Mouse (Mus musculus) intestine, postnatal 0 days (tissue): Measurements from ENCODE around the gene Slc25a12. TPM values are rescaled to one million over a fixed set of nuclear protein-coding genes. Genes with fewer than 3 reads are reported as not detected.

Experiments used
- ATAC-seq: fragments of 200-750 bp; cut with Nextera tagmentation; 2 replicates; pipeline ENCODE4 v1.8.0; 2017; ENCODE audit warnings: mild to moderate bottlenecking, moderate TSS enrichment, moderate library complexity
- H3K27ac ChIP-seq: fragments of 300-500 bp; sonication (generic); 2 replicates; pipeline ENCODE4 v1.5.1; 2014; ENCODE audit warnings: mild to moderate bottlenecking, low read depth, low read length, moderate library complexity
- H3K27me3 ChIP-seq: fragments of 300-500 bp; sonication (generic); replicated peaks from 2 replicates; pipeline ENCODE4 v1.6.1; 2014; ENCODE audit warnings: low read length, mixed read lengths; ENCODE audit not compliant: control insufficient read depth, insufficient read depth
- H3K36me3 ChIP-seq: fragments of 300-500 bp; sonication (generic); 2 replicates; pipeline ENCODE4 v1.6.1; 2014; ENCODE audit warnings: mild to moderate bottlenecking, moderate library complexity; ENCODE audit not compliant: control insufficient read depth, insufficient read depth
- H3K4me1 ChIP-seq: fragments of 300-500 bp; sonication (generic); replicated peaks from 2 replicates; pipeline ENCODE4 v1.6.1; 2014; ENCODE audit warnings: antibody characterized with exemption, low read length, mixed read lengths; ENCODE audit not compliant: control insufficient read depth, insufficient read depth
- H3K4me2 ChIP-seq: fragments of 300-500 bp; sonication (generic); replicated peaks from 2 replicates; pipeline ENCODE4 v1.6.1; 2014; ENCODE audit warnings: low read depth, mild to moderate bottlenecking, moderate library complexity
- H3K4me3 ChIP-seq: fragments of 300-500 bp; sonication (generic); 2 replicates; pipeline ENCODE4 v1.5.1; 2014; ENCODE audit warnings: low read depth, low read length
- H3K9ac ChIP-seq: fragments of 300-500 bp; sonication (generic); 2 replicates; pipeline ENCODE4 v1.6.1; 2014; ENCODE audit warnings: mild to moderate bottlenecking, low read depth, low read length
- H3K9me3 ChIP-seq: fragments of 300-500 bp; sonication (generic); 2 replicates; pipeline ENCODE4 v1.6.1; 2016; ENCODE audit warnings: mixed run types; ENCODE audit not compliant: control insufficient read depth
- CTCF ChIP-seq: sonication (generic); IDR thresholded peaks from 2 replicates; pipeline ENCODE4 v1.5.1; 2016; ENCODE audit warnings: low read depth, mild to moderate bottlenecking, control low read depth, antibody characterized with exemption, moderate library complexity
- WGBS: fragments of 180-500 bp; shearing (Covaris S2); extraction: QIAGEN DNeasy Blood & Tissue Kit; methylation state at CpG from one replicate; pipeline ENCODE4 v1.1.7; 2014; 5-methylcytosine and 5-hydroxymethylcytosine counted together
- polyA plus RNA-seq: library from polyadenylated mRNA; unstranded; fragments of >200 nt; fragmentation: Nextera tagmentation; extraction: Ambion mirVana; gene quantifications from 2 replicates; pipeline ENCODE4 v1.2.1, GENCODE M21; 2015

The Slc25a12 gene
- polyA plus RNA-seq, 1 experiment from 2014 or later: 14.9 TPM

DNA sequence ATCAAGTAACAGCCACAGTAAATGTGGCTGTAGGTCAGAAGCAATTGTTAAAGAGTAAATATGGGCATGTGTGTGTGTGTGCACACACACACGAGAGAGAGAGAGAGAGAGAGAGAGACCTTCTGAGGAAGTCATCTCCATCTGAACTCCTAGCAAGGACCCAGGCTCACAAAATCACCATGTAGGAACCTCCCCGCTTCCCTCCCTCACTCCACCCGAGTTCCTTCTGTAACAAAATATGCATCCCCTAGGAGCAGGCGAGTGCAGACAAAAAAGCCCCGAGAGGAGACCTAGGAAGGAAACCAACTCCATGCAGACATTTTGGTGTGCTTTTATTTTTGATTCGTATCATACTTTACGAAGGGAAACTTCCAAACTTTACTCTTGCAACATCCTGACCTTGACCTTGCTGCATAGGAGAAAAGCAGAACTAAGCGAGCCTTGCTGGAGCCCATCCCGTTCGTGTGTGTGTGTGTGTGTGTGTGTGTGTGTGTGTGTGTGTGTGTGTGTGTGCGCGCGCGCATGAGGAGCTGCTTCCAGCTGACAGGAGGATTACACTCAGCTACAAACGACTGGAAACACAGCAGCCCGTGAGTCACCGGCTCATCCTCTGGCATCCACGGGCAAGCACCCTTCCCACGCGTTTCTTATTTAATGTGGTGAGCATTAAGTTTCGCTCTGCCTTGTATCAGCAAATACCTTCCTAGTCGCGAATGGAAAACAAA is 93.4 kb downstream of the Slc25a12 start:
- H3K36me3 ChIP-seq: peaks cover 9% of the 10 kb centered on the region; the same call in 1 of the 2 replicates
- H3K27me3 ChIP-seq: no peaks in the 10 kb centered on the region
- TF ChIP-seq CTCF: no peak
- H3K4me1 ChIP-seq: no peaks in the 10 kb centered on the region
- ATAC-seq: no peak
- H3K4me2 ChIP-seq: peak overlapping the region; percentile 37
- H3K9ac ChIP-seq: no peak overlapping the region
- H3K4me3 ChIP-seq: peak overlapping the region; percentile 21; the same call in 1 of the 2 replicates
- no peak overlapping the region for H3K27ac ChIP-seq
- no peaks in the 10 kb centered on the region for H3K9me3 ChIP-seq
- 51% methylated on average over 23 of the region's 23 CpGs for WGBS

DNA sequence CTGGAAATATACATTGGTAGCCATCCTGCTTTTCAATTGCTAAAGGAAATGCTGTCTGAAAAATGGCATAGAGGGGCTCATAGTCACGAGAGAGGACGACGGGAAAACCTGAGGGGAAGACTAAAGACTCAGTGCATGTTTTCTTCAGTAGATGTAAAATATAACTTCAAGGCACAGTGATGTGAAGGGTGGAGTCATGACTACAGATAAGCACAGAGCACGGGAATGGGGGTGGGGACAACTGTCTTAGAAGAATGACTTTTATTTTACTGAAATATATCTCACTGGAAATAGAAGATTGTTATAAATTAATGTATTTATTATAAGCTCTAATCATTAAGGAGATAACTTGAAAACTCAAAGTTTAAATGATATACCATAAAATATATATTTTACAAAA is 97.5 kb downstream of the Slc25a12 start:
- Histone ChIP-seq H3K27me3 (no peaks in the 10 kb centered on the region), H3K4me1 (no peaks in the 10 kb centered on the region), H3K4me3 (no peak overlapping the region), H3K36me3 (peaks cover 10% of the 10 kb centered on the region; the same call in 1 of the 2 replicates), H3K4me2 (no peak overlapping the region), H3K9ac (no peak overlapping the region), H3K27ac (no peak overlapping the region), H3K9me3 (no peaks in the 10 kb centered on the region)
- no peak for TF ChIP-seq CTCF
- WGBS: 62% methylated on average over 4 of the region's 4 CpGs
- no peak for ATAC-seq

DNA sequence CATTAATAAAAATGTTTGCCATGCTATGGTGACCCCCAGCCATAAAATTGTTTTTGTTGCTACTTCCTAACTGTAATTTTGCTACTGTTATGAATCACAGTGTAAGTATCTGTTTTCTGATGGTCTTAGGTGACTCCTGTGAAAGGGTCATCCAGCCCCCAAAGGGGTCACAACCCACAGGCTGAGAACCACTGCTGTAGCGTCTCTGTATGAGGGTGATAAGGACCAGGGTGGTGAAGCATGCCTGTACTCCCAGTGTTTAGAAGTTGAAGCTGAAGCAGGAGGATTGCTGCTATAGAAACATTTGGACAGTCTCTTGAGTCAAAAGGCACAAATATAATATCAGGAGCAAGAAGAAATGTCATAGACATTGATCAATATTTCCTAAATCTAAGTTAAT is 98.2 kb downstream of the Slc25a12 start:
- Histone ChIP-seq H3K9me3 (no peaks in the 10 kb centered on the region), H3K27ac (no peak overlapping the region), H3K27me3 (no peaks in the 10 kb centered on the region), H3K36me3 (peaks cover 11% of the 10 kb centered on the region; the same call in 1 of the 2 replicates), H3K9ac (no peak overlapping the region), H3K4me3 (no peak overlapping the region), H3K4me2 (no peak overlapping the region), H3K4me1 (no peaks in the 10 kb centered on the region)
- 55% methylated on average over 1 of the region's 1 CpGs for WGBS
- TF ChIP-seq CTCF: no peak
- ATAC-seq: no peak

DNA sequence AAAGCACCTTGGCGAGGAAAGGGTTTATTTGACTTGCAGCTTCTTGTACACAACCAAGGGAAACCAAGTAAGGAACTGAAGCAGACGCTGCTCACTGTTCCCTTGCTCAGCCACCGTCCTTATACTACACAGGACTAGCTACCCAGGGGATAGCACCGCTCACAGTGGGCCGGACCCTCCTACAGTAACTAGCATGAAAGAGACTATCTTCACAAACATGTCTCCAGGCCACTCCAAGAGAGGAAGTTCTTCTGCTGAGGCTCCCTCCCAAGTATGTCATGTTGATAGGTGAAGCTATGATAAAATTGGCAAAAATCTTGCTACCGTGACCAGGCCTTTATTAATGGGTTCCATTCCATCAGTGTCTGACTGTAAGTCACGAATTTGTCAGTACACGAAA is 98.9 kb downstream of the Slc25a12 start:
- 90% methylated on average over 8 of the region's 8 CpGs for WGBS
- Histone ChIP-seq H3K4me3 (no peak overlapping the region), H3K27ac (no peak overlapping the region), H3K9ac (no peak overlapping the region), H3K36me3 (peaks cover 12% of the 10 kb centered on the region; the same call in 1 of the 2 replicates), H3K4me2 (no peak overlapping the region), H3K27me3 (no peaks in the 10 kb centered on the region), H3K9me3 (no peaks in the 10 kb centered on the region), H3K4me1 (no peaks in the 10 kb centered on the region)
- no peak for ATAC-seq
- no peak for TF ChIP-seq CTCF

DNA sequence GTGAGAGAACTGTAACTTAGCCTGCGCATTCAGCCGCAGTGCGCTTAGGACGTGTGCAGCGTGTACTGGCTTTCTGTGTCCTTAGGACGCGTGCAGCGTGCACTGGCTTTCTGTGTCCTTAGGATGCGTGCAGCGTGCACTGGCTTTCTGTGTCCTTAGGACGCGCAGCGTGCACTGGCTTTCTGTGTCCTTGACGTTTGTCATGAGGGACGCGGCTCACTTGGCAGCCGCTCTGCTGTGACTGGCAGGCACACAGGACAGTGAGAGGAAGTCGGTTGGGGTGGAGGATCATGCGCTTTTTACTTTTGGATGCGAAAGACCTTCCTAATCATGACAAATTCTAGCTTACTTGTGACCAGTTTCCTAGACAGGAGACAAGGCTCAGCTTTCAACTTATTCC is 103.0 kb downstream of the Slc25a12 start:
- H3K36me3 ChIP-seq: peaks cover 35% of the 10 kb centered on the region
- H3K4me2 ChIP-seq: no peak overlapping the region
- H3K4me3 ChIP-seq: no peak overlapping the region
- no peaks in the 10 kb centered on the region for H3K9me3 ChIP-seq
- H3K9ac ChIP-seq: no peak overlapping the region
- no peaks in the 10 kb centered on the region for H3K4me1 ChIP-seq
- no peaks in the 10 kb centered on the region for H3K27me3 ChIP-seq
- no peak overlapping the region for H3K27ac ChIP-seq
- ATAC-seq: no peak
- no peak for TF ChIP-seq CTCF
- 95% methylated on average over 20 of the region's 20 CpGs for WGBS

DNA sequence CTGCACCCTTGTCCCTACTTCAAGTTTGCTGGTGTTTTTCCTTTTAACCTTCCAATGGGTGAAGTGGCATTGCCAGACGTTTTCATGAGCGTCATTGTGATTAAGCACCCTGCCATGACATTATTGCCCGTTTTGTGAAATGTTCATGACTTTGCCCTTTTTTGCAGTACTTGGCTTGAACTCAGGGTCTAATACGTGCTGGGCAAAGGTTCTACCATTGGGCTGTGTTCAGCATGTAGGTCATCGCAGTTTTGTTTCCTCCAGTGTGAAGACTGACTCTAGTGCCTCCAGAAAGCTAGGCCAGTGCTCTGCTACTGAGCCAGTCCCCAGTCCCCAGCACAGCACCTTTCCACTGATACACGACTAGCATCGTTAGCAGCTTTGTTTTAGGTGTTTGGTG is 111.0 kb downstream of the Slc25a12 start:
- WGBS: 90% methylated on average over 7 of the region's 7 CpGs
- no peak for ATAC-seq
- H3K9ac ChIP-seq: no peak overlapping the region
- no peaks in the 10 kb centered on the region for H3K27me3 ChIP-seq
- no peak overlapping the region for H3K4me3 ChIP-seq
- H3K27ac ChIP-seq: no peak overlapping the region
- TF ChIP-seq CTCF: no peak
- H3K36me3 ChIP-seq: peaks cover 57% of the 10 kb centered on the region
- no peak overlapping the region for H3K4me2 ChIP-seq
- H3K9me3 ChIP-seq: no peaks in the 10 kb centered on the region
- H3K4me1 ChIP-seq: no peaks in the 10 kb centered on the region
